In the genomic region with DNA sequence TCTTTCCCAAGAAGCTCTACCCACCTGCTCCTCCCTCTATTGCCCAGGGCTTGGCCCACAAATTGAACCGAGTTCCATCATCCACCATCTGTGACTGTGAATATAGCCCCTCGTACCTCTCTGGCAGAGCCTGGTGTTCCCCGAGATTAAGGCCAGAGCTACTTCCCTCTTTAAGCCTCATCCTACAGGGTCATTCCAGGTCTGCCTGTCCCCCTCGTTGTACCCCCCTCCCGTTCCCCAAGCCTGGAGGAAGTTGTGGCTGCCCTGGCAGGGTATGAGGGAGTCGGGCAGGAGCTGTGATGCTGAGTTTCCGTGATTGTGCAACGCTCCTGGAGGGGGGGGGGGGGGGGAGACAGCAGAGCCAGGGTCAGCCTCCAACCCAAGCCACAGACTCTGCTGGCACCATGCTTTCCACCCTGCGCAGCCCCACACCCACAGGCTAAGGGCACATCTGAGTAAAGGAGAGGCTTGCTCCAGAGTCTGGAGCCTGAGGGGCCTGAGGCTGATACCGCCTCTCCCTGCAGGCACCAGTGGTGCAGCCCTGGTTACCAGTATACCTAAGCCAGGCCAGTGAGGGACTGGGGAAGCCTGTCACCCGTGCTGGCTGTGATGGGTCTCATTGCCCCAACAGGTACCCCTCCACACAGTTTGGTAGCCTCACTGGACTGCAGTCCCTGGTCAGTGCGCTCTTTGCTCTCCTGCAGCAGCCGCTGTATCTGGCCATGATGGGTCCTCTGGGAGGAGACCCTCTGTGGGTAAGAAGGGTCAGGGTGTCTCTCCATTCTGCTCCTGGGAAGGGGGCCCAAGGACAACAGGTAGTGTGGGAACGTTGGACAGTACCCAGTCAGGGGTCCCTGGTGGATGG, we compare ENCODE assay signal across 9 mouse cellular contexts. TPM values are rescaled to one million over a fixed set of nuclear protein-coding genes. Genes with fewer than 3 reads are reported as not detected.
DNase-seq lines count a peak whose midpoint lies in the region; ATAC-seq lines count a peak whose summit lies in the region.
"Had no signal": no experiment of that assay in that cellular context is flagged by ENCODE, and none has a peak within 500 bp of the region (broad histone marks: within the 10 kb centered on the region; RNA-seq: fewer than 3 reads in every experiment).

No protein-coding gene starts in this region.

- no peaks in the 10 kb centered on the region for H3K36me3 ChIP-seq in kidney, embryonic 14.5 days (ENCODE audit: control insufficient read depth, insufficient read depth, low read length)
- peaks cover 38% of the 10 kb centered on the region for H3K36me3 ChIP-seq in macrophage (ENCODE audit: inconsistent target)

- H3K9ac ChIP-seq in kidney, embryonic 14.5 days (ENCODE audit: low read depth, low read length): 0 out of 2 replicates have a peak overlapping the region, but pooled peaks have one; percentile 42

- H3K4me3 ChIP-seq in kidney, embryonic 14.5 days (ENCODE audit: low read length): no peak overlapping the region
- H3K4me3 ChIP-seq in macrophage (ENCODE audit: inconsistent target): no peak overlapping the region

- WGBS in kidney, embryonic 14.5 days: 71% methylated on average over 14 of the region's 14 CpGs
- whole genome bisulfite sequencing in macrophage (ENCODE audit: missing documents): 17% methylated on average over 13 of the region's 14 CpGs

- H3K27me3 ChIP-seq in kidney, embryonic 14.5 days (ENCODE audit: control insufficient read depth, insufficient read depth, low read length): no peaks in the 10 kb centered on the region

- peaks cover 22% of the 10 kb centered on the region for H3K4me1 ChIP-seq in kidney, embryonic 14.5 days (ENCODE audit: control insufficient read depth, insufficient read depth, low read length)

- H3K27ac ChIP-seq in kidney, embryonic 14.5 days (ENCODE audit: low read depth, low read length): no peak overlapping the region
- H3K27ac ChIP-seq in macrophage: peak overlapping the region; percentile 98
- H3K27ac ChIP-seq: kidney, postnatal 0 days had no signal

- intact Hi-C loops in gastrocnemius, postnatal 14 days (cut with DNase I; ENCODE audit: low total_unique reads): no loop called here

- no peak for ATAC-seq in kidney, embryonic 14.5 days (ENCODE audit: low FRiP score, low TSS enrichment)

- peaks cover 37% of the 10 kb centered on the region; the same call in 1 of the 2 replicates for H3K79me2 ChIP-seq in macrophage (ENCODE audit: inconsistent target)

- H3K9me3 ChIP-seq in kidney, embryonic 14.5 days (ENCODE audit: control insufficient read depth, low read length): no peaks in the 10 kb centered on the region

- no peak for DNase-seq in kidney, adult 8-10 months
- peak; percentile 49 to 62 for DNase-seq in adrenal gland, postnatal 36 days
- peak; percentile 49 for DNase-seq in gastrocnemius, postnatal 14 days
- no peak for DNase-seq in urinary bladder, postnatal 10 days (ENCODE audit: low spot score)
- DNase-seq in urinary bladder, adult 2 months (ENCODE audit: low spot score): no peak
- no peak for DNase-seq in embryo, embryonic 9.5 days (ENCODE audit: extremely low spot score)

- H3K4me2 ChIP-seq in kidney, embryonic 14.5 days (replicated peaks; ENCODE audit: low read depth, low read length): no peak overlapping the region

RNA-seq across cellular contexts. Expression of gene Pitpna, which starts 16.5 kb away (rescaled TPM):
- 78.2 and 99.5 TPM in 2 replicates for polyA plus RNA-seq in kidney, embryonic 14.5 days (2014; fragmentation: Nextera tagmentation; extraction: Ambion mirVana)
- total RNA-seq in adrenal gland, postnatal 36 days (2021): 100 to 1,000 TPM; 169 to 177 TPM
- total RNA-seq in gastrocnemius, postnatal 14 days (2021): 100 to 1,000 TPM; 176 to 185 TPM
- total RNA-seq in macrophage (2018; cell fraction: chromatin; rRNA removed): 100 to 1,000 TPM in 25 of 26 experiments, 10 to 100 TPM in 1; 81.1 to 352 (median 282) TPM
- 100 to 1,000 TPM; 242 to 357 (median 310) TPM for total RNA-seq in macrophage (2018; cell fraction: cytosol; rRNA removed)
- 100 to 1,000 TPM in 25 of 26 experiments, 10 to 100 TPM in 1; 98.7 to 332 (median 234) TPM for total RNA-seq in macrophage (2018; cell fraction: nucleus; rRNA removed)
- polyA plus RNA-seq in macrophage (2018): 282 to 582 TPM (median 340 TPM) in 3 replicates
- 148 and 178 TPM in 2 replicates for polyA plus RNA-seq in urinary bladder, adult 2 months (2012; rRNA removed)

RNA-seq across cellular contexts. Expression of gene Slc43a2, which starts 39.9 kb away (rescaled TPM):
- polyA plus RNA-seq in kidney, embryonic 14.5 days (2014; fragmentation: Nextera tagmentation; extraction: Ambion mirVana): 3.5 and 6.0 TPM in 2 replicates
- 10 to 100 TPM; 21.4 TPM for total RNA-seq in adrenal gland, postnatal 36 days (2021)
- 10 to 100 TPM; 25.3 to 30.8 TPM for total RNA-seq in gastrocnemius, postnatal 14 days (2021)
- 1,000 to 10,000 TPM in 1 of 26 experiments, 100 to 1,000 TPM in 23, 10 to 100 TPM in 2; 27.0 to 1,006 (median 669) TPM for total RNA-seq in macrophage (2018; cell fraction: chromatin; rRNA removed)
- total RNA-seq in macrophage (2018; cell fraction: cytosol; rRNA removed): 100 to 1,000 TPM; 216 to 691 (median 376) TPM
- 1,000 to 10,000 TPM in 2 of 26 experiments, 100 to 1,000 TPM in 24; 102 to 1,167 (median 672) TPM for total RNA-seq in macrophage (2018; cell fraction: nucleus; rRNA removed)
- polyA plus RNA-seq in macrophage (2018): 250 to 450 TPM (median 359 TPM) in 3 replicates
- polyA plus RNA-seq in urinary bladder, adult 2 months (2012; rRNA removed): 11.3 and 12.5 TPM in 2 replicates

RNA-seq across cellular contexts. Expression of gene Scarf1, which starts 58.0 kb away (rescaled TPM):
- polyA plus RNA-seq in kidney, embryonic 14.5 days (2014; fragmentation: Nextera tagmentation; extraction: Ambion mirVana): 10.0 TPM in 2 replicates
- total RNA-seq in adrenal gland, postnatal 36 days (2021): 1 to 10 TPM; 8.7 TPM
- 1 to 10 TPM; 7.1 to 7.2 TPM for total RNA-seq in gastrocnemius, postnatal 14 days (2021)
- total RNA-seq in macrophage (2018; cell fraction: chromatin; rRNA removed): 10 to 100 TPM; 12.1 to 48.5 (median 29.0) TPM
- 10 to 100 TPM in 24 of 26 experiments, 1 to 10 TPM in 2; 8.5 to 34.5 (median 14.6) TPM for total RNA-seq in macrophage (2018; cell fraction: cytosol; rRNA removed)
- total RNA-seq in macrophage (2018; cell fraction: nucleus; rRNA removed): 10 to 100 TPM; 17.7 to 87.3 (median 37.1) TPM
- 8.6 to 19.0 TPM (median 16.2 TPM) in 3 replicates for polyA plus RNA-seq in macrophage (2018)
- polyA plus RNA-seq in urinary bladder, adult 2 months (2012; rRNA removed): 4.9 and 6.4 TPM in 2 replicates

RNA-seq across cellular contexts. Expression of gene Inpp5k, which starts 59.4 kb away (rescaled TPM):
- polyA plus RNA-seq in kidney, embryonic 14.5 days (2014; fragmentation: Nextera tagmentation; extraction: Ambion mirVana): 24.9 and 30.1 TPM in 2 replicates
- 10 to 100 TPM; 27.9 to 48.1 TPM for total RNA-seq in adrenal gland, postnatal 36 days (2021)
- total RNA-seq in gastrocnemius, postnatal 14 days (2021): 10 to 100 TPM; 17.0 to 23.0 TPM
- total RNA-seq in macrophage (2018; cell fraction: chromatin; rRNA removed): 100 to 1,000 TPM in 17 of 26 experiments, 10 to 100 TPM in 9; 32.1 to 200 (median 143) TPM
- total RNA-seq in macrophage (2018; cell fraction: cytosol; rRNA removed): 10 to 100 TPM; 29.2 to 51.8 (median 41.0) TPM
- total RNA-seq in macrophage (2018; cell fraction: nucleus; rRNA removed): 100 to 1,000 TPM in 12 of 26 experiments, 10 to 100 TPM in 14; 30.5 to 167 (median 94.2) TPM
- 20.3 to 48.0 TPM (median 38.4 TPM) in 3 replicates for polyA plus RNA-seq in macrophage (2018)
- 61.9 and 68.7 TPM in 2 replicates for polyA plus RNA-seq in urinary bladder, adult 2 months (2012; rRNA removed)

Comparison
In these comparisons a context has a peak if more than half of its experiments do, and no peak if none do; other contexts are left out.
1. DNase-seq: peak in adrenal gland, postnatal 36 days (2 of 2) and gastrocnemius, postnatal 14 days (single experiment); none in kidney, adult 8-10 months (0 of 2), urinary bladder, postnatal 10 days (single experiment), urinary bladder, adult 2 months (single experiment) and embryo, embryonic 9.5 days (single experiment).
2. RNA of gene Slc43a2, which starts 39.9 kb away (polyA plus RNA-seq): 250 to 450 TPM in macrophage; 11.3 to 12.5 TPM in urinary bladder, adult 2 months and 3.5 to 6.0 TPM in kidney, embryonic 14.5 days; every median in the first group is over 10 times any median in the second.